Mouse (Mus musculus): ENCODE data around the gene C2cd5.
"Not testable (repeated sequence)": the region's sequence is repeated elsewhere in the genome, so short reads cannot be mapped to it uniquely, and the experiment has no call there.

C2cd5 gene

DNA sequence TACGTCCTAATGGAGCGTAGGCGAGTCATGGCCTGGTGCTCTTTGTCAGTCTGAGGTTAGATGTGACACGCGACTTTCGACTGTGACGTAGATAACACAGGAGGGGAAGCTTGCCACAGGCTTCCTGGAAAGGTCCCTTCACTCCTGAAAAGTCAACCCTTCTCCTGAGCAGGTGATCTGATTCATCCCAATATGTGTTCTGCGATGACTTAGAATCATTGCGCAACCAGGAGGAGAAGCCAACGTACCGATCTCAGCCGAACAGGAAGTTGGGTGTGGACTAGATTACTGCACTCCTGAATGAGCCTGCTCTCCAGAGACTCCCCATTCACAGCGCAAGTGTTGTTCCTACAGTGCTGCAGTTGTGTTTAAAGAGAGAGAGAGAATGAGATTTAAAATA, 110.4 kb downstream of the C2cd5 start:
- ATAC-seq (ENCODE audit: insufficient number of reproducible peaks, low FRiP score, low TSS enrichment) = no peak

GRCm38 (mm10) chr6:142988753-142989152, 111.2 kb downstream of the C2cd5 start:
- peak; percentile 68; the same call in 1 of the 2 replicates for ATAC-seq (ENCODE audit: insufficient number of reproducible peaks, low FRiP score, low TSS enrichment)

DNA sequence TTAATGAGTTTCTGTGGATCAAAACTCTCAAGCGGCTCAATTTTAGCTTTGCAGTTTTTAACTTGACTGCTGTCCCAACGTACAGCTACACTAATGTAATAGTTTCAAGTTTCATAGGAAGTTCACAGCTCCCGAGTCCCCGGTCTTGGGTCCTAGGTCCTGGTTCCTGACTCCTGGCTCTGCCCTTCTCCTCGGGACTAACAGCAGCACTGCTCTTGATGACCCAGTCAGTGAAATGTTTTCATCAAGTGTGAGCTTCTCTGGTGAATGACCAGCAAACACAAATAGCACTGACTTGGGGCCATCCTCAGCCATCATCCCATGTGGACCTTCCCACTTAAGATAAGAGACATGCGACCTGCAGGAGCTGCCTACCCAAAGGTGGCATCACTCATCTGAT, 111.7 kb downstream of the C2cd5 start:
- no peak for ATAC-seq (ENCODE audit: insufficient number of reproducible peaks, low FRiP score, low TSS enrichment)

- ATAC-seq (ENCODE audit: insufficient number of reproducible peaks, low FRiP score, low TSS enrichment) = no peak
Observed at GRCm38 (mm10) chr6:142987616-142988015, 112.3 kb downstream of the C2cd5 start.

GRCm38 (mm10) chr6:142986706-142987105, 113.2 kb downstream of the C2cd5 start:
- ATAC-seq (ENCODE audit: insufficient number of reproducible peaks, low FRiP score, low TSS enrichment) = not testable (repeated sequence)

DNA sequence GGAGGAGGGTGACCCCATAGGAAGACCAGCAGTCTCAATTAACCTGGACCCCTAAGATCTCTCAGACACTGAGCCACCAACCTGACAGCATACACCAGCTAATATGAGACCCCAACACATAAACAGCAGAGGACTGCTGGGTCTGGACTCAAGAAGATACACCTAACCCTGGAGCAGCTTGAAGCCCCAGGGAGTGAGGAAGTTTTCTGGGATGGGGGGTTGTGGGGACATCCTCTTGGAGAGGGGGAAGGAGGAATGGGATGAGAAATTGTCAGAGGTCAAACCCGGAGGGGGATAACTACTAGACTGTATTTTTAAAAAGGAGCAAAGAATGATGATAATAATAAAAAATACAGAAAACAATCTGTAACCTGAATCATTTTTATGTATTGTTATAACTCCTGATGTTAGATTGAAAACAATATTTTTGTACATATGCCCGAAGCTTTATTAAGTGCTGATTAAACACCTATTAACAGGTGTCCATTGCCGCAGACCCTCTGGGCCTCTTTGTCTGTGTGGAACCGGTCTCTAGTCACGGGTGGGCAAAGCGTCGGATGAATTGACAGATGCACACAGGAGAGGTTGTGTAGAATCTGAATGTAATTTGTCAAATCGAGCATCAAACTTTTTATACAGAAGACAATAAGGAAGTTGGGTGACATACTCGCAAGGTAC, 114.2 kb downstream of the C2cd5 start:
- not testable (repeated sequence) for ATAC-seq (ENCODE audit: insufficient number of reproducible peaks, low FRiP score, low TSS enrichment)

- ATAC-seq (ENCODE audit: insufficient number of reproducible peaks, low FRiP score, low TSS enrichment) = no peak
Observed at GRCm38 (mm10) chr6:142979665-142980660, 120.0 kb downstream of the C2cd5 start.

- ATAC-seq (ENCODE audit: insufficient number of reproducible peaks, low FRiP score, low TSS enrichment) = no peak
Observed at GRCm38 (mm10) chr6:142977221-142977620, 122.7 kb downstream of the C2cd5 start.

GRCm38 (mm10) chr6:142973289-142973688, 126.7 kb downstream of the C2cd5 start:
- ATAC-seq (ENCODE audit: insufficient number of reproducible peaks, low FRiP score, low TSS enrichment) = no peak

GRCm38 (mm10) chr6:142972205-142972604, 127.7 kb downstream of the C2cd5 start:
- ATAC-seq (ENCODE audit: insufficient number of reproducible peaks, low FRiP score, low TSS enrichment) = no peak

DNA sequence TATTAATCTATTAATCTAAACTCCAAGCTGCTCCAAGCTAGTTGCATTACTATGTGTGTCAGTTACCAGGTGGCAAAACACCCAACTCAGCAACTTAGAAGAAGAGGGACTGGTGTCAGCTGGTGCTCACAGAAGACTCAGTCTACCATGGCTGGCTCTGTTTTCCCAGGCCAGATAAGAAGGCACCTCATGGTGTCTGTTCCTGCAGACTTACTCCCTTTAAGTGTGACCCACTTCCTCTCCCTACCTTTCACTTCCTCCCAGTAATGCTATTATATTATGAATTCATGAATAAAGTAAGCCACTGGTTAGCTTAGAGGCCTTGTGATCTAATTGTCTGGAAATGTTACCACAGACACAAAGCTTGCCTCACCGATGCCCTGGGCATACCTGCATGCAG, 132.5 kb downstream of the C2cd5 start:
- ATAC-seq (ENCODE audit: insufficient number of reproducible peaks, low FRiP score, low TSS enrichment) = no peak

GRCm38 (mm10) chr6:142964531-142965385, 135.2 kb downstream of the C2cd5 start:
- peak; percentile 84 for ATAC-seq (ENCODE audit: insufficient number of reproducible peaks, low FRiP score, low TSS enrichment)

GRCm38 (mm10) chr6:142964076-142964530, 135.8 kb downstream of the C2cd5 start, which contains the start of gene St8sia1:
Gene St8sia1, minus strand, starts transcription at chr6:142964452.
- peak; percentile 56 for ATAC-seq (ENCODE audit: insufficient number of reproducible peaks, low FRiP score, low TSS enrichment)

DNA sequence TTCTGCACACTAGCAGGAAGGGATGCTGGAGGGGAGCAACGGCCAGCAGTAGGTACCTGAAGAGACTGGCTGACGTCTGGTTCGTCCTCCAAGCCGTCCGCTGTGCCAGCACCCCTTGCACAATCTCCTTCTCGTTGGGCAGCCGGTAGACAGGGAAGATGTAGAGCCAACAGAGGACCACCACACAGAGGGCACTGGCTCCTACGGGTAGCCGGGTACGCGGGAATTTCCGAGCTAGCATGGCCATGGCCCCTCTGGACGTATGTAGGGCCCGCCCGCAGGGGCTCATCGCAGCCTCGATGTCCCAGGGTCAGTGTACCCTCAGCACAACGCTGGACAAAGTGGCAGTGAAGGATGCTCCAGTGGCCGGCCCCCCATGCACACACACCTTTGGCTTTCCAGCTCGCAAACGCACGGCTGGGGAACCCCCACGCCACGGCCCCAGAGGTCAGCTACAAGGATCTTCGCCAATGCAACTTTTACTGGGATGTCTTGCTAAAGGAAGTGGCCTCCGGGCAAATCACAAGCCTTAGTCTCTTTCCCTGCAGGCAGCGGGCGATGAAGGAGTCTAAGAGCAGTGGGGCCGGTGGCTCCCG, 136.4 kb downstream of the C2cd5 start:
- peak; percentile 10; the same call in 1 of the 2 replicates for ATAC-seq (ENCODE audit: insufficient number of reproducible peaks, low FRiP score, low TSS enrichment)

- ATAC-seq (ENCODE audit: insufficient number of reproducible peaks, low FRiP score, low TSS enrichment) = no peak
Observed at GRCm38 (mm10) chr6:142962881-142963280, 137.1 kb downstream of the C2cd5 start.

DNA sequence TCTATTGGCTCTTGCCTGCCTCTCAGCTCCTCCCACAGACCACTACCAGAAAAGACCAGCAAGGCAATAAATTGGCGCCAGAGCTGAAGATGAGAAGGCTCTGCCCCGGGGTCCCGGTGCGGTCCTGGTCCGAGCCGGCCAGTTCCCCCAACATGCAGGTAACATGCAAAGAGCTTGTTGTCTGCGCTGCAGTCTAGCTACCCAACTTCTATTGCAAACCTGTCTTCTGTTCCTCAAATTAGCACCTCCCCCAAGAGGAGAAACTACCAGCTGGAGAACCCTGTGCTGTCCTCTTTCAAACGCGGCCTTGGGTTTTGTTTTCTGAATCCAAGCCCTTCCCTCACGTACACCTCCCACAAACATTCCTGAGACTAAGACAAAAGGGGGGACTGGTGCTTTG, 137.5 kb downstream of the C2cd5 start:
- ATAC-seq (ENCODE audit: insufficient number of reproducible peaks, low FRiP score, low TSS enrichment) = no peak

DNA sequence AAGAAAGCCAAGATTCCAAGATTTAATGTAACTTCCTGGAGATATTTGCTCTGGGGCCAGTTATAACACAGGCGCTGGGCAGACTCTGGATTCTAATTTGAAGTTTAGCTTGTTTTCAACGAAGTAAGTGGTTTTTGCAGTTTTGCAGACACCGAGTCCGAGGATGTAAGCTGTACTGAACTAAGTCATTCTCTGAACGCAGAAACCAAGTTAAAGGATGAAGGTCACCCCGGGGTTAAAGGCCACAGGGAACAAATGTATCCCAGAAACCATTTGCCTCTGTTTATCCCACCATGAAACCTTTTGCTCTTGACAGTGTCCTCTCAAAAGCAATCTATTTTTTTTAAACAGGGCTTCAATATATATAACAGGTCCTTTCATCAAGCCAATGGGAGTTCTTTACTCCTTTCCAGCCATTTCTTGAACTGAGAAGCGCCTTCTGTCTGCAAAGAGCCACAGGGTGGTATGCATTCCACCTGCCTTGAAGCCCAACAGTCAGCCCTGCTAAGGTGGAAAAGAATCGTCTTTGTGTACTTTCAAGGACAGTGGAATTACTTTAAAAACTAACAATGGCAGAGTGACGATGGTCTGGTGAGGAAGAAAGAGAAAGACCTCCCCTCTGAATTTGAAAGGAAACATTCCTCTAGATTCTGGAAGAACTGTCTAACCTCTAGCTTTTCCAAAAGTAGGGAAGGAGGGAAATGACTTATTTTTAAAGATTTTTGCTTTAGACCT, 138.1 kb downstream of the C2cd5 start:
- no peak for ATAC-seq (ENCODE audit: insufficient number of reproducible peaks, low FRiP score, low TSS enrichment)
